Mouse (Mus musculus): Measurements from ENCODE around the gene Nop10. TPM values are rescaled to one million over a fixed set of nuclear protein-coding genes. Genes with fewer than 3 reads are reported as not detected.
A peak's percentile ranks its signal among the peaks of the same experiment; 100 is the strongest.

Nop10 gene
- polyA plus RNA-seq, 1 experiment from 2014 or later: 242 TPM

DNA sequence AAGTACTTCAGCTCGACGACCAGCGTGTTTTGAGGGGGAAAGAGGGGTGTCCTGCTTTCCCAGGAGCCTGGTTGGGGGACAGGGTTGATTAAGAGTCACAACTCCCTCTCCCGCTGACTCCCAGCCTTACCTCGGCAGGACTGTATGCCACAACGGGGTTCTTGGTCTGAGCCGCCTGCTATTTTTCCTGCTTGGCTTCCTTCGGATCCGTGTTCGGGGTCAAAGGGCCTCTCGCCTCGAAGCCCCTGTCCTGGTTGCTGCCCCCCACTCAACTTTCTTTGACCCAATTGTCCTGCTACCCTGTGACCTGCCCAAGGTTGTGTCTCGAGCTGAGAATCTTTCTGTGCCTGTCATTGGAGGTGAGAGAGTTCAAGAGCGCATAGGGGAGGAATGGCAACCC, 19.9 kb upstream of the Nop10 start:
- H3K36me3 ChIP-seq: peaks cover 23% of the 10 kb centered on the region
- H3K9me3 ChIP-seq (replicated peaks): no peaks in the 10 kb centered on the region
- H3K4me2 ChIP-seq: no peak overlapping the region
- H3K9ac ChIP-seq: no peak overlapping the region
- H3K27me3 ChIP-seq: 0 out of 2 replicates have a peak, but pooled peaks cover 3% of the 10 kb centered on the region
- no peak overlapping the region for H3K27ac ChIP-seq
- WGBS: 58% methylated on average over 14 of the region's 14 CpGs
- H3K4me1 ChIP-seq: peaks cover 37% of the 10 kb centered on the region
- ATAC-seq (replicated peaks; ENCODE audit: low FRiP score): no peak
- H3K4me3 ChIP-seq (replicated peaks): no peak overlapping the region

DNA sequence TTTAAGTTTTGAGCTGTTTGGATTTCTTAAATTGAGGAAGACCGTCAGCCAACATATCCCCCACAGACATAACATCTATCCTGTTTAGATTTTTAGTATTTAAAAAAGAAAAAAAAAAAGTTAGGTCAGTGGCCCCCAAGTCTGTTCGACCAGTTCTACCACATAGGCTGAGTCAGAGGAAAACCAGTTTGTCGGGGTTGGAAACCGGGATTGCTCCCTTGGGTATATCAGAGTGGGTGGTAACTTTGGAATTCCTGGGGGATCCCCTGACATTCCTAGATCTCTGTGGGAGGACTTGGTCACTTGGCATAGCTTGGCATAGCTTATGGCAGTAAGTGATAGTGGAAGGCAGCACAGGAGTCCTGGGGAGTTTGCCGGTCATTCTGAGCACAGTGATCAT, 16.4 kb upstream of the Nop10 start:
- peaks cover 24% of the 10 kb centered on the region for H3K4me1 ChIP-seq
- no peak overlapping the region for H3K9ac ChIP-seq
- no peak overlapping the region for H3K4me3 ChIP-seq (replicated peaks)
- no peaks in the 10 kb centered on the region for H3K27me3 ChIP-seq
- 76% methylated on average over 5 of the region's 5 CpGs for WGBS
- H3K36me3 ChIP-seq: peaks cover 23% of the 10 kb centered on the region
- no peaks in the 10 kb centered on the region for H3K9me3 ChIP-seq (replicated peaks)
- H3K4me2 ChIP-seq: no peak overlapping the region
- no peak for ATAC-seq (replicated peaks; ENCODE audit: low FRiP score)
- H3K27ac ChIP-seq: no peak overlapping the region

DNA sequence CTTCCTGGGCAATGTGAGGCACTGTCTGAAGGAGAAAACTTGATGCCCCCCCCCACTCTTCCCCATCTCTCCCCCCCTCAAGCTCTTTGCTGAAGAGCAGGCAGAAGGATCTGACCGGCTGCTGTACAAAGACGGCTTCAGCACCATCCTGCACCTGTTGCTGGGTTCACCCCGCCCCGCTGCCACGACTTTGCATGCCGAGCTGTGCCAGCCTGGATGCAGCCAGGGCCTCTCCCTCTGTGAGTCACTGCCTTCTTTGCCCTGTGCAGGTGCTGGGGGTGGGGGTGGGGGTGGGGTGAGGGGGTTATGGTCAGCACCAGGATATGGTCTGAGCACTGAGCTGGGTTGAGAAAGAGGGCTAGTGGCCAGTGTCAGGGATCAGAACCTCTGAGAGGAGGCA, 15.5 kb upstream of the Nop10 start:
- H3K9me3 ChIP-seq (replicated peaks): no peaks in the 10 kb centered on the region
- H3K4me2 ChIP-seq: no peak overlapping the region
- no peak overlapping the region for H3K9ac ChIP-seq
- peak; percentile 13; the same call in 1 of the 2 replicates for ATAC-seq (replicated peaks; ENCODE audit: low FRiP score)
- H3K27ac ChIP-seq: no peak overlapping the region
- H3K4me1 ChIP-seq: peaks cover 16% of the 10 kb centered on the region; the same call in 1 of the 2 replicates
- H3K36me3 ChIP-seq: peaks cover 23% of the 10 kb centered on the region
- no peaks in the 10 kb centered on the region for H3K27me3 ChIP-seq
- H3K4me3 ChIP-seq (replicated peaks): no peak overlapping the region
- WGBS: 84% methylated on average over 6 of the region's 6 CpGs

DNA sequence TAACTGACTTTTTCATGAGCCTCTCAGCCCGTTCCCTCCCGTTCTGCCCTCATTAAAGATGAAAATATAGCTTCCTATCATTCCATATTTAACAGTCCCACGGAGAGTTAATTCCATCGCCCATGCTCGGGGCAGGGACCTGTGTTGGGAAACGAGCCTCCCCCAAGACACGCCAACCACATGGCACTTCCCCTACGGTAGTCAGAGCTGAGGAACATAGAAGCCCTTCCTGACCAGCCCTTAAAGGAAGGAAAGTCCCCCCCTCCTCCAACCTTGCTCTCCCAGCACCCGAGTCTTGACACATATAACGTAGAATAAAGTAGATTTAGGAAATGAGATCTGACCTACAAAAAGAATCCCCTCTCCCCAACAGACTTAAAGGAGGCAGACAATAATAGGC, 14.4 kb upstream of the Nop10 start:
- no peak overlapping the region for H3K9ac ChIP-seq
- peaks cover 14% of the 10 kb centered on the region; the same call in 1 of the 2 replicates for H3K4me1 ChIP-seq
- ATAC-seq (replicated peaks; ENCODE audit: low FRiP score): no peak
- H3K36me3 ChIP-seq: peaks cover 23% of the 10 kb centered on the region
- no peak overlapping the region for H3K27ac ChIP-seq
- 80% methylated on average over 10 of the region's 10 CpGs for WGBS
- no peak overlapping the region for H3K4me3 ChIP-seq (replicated peaks)
- H3K9me3 ChIP-seq (replicated peaks): no peaks in the 10 kb centered on the region
- no peak overlapping the region for H3K4me2 ChIP-seq
- H3K27me3 ChIP-seq: no peaks in the 10 kb centered on the region

DNA sequence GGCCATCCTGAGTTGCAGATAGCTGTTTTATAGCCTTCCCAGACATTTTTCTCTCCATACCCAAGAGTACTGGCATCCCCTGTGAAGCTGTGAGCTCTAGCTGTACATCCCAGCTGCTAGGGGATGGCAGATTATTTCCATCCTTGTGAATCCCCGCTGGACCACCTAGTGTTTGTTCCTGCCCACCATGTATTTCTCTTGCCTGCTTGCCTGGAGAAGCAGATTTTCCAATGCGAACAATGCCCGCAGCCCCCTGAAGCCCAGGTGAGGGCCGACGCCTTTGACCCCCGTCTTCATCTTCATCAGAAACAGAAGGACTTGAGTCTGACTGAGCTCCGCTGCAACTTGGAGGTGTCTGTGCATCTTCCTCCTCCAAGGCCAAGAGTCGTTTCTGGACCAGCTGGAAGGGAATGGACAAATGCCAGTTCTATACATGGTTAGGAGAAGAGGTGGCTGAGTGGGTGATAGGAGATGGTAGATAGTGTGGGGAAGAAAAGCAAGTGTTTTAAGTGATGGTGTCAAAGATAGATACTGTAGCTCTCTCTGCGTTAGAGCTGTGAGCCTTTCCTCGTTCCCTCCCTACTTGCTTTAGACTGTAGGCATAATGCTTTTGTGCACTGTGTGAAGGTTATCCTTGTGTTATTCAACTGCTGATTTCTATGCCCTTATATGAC, 11.8 kb upstream of the Nop10 start:
- no peaks in the 10 kb centered on the region for H3K27me3 ChIP-seq
- 0 out of 2 replicates have a peak, but pooled peaks cover 12% of the 10 kb centered on the region for H3K36me3 ChIP-seq
- no peaks in the 10 kb centered on the region for H3K9me3 ChIP-seq (replicated peaks)
- no peak overlapping the region for H3K27ac ChIP-seq
- ATAC-seq (replicated peaks; ENCODE audit: low FRiP score): no peak
- 91% methylated on average over 10 of the region's 10 CpGs for WGBS
- no peak overlapping the region for H3K9ac ChIP-seq
- H3K4me2 ChIP-seq: no peak overlapping the region
- peaks cover 3% of the 10 kb centered on the region; the same call in 1 of the 2 replicates for H3K4me1 ChIP-seq
- H3K4me3 ChIP-seq (replicated peaks): no peak overlapping the region

GRCm38 (mm10) chr2:112254675-112255515, 6.8 kb upstream of the Nop10 start:
- Histone ChIP-seq H3K9ac (no peak overlapping the region), H3K27ac (no peak overlapping the region), H3K4me1 (no peaks in the 10 kb centered on the region), H3K36me3 (no peaks in the 10 kb centered on the region), H3K27me3 (no peaks in the 10 kb centered on the region), H3K4me3 (replicated peaks) (no peak overlapping the region), H3K9me3 (replicated peaks) (no peaks in the 10 kb centered on the region), H3K4me2 (no peak overlapping the region)
- no peak for ATAC-seq (replicated peaks; ENCODE audit: low FRiP score)
- WGBS: 65% methylated on average over 7 of the region's 7 CpGs

- no peaks in the 10 kb centered on the region for H3K36me3 ChIP-seq
- H3K9ac ChIP-seq: no peak within 1 kb of the TSS
- no peak within 1 kb of the TSS for H3K27ac ChIP-seq
- no peaks in the 10 kb centered on the region for H3K9me3 ChIP-seq (replicated peaks)
- H3K4me3 ChIP-seq (replicated peaks): no peak within 1 kb of the TSS
- H3K27me3 ChIP-seq: no peaks in the 10 kb centered on the region
- peaks cover 11% of the 10 kb centered on the region for H3K4me1 ChIP-seq
- ATAC-seq (replicated peaks; ENCODE audit: low FRiP score): no peak
- no peak within 1 kb of the TSS for H3K4me2 ChIP-seq
- 74% methylated on average over 10 of the region's 10 CpGs for WGBS
Observed at GRCm38 (mm10) chr2:112259241-112259962, 2.3 kb upstream of the Nop10 start, which contains the start of gene Nutm1. TSS of gene Nutm1 (minus strand) at chr2:112259291.

DNA sequence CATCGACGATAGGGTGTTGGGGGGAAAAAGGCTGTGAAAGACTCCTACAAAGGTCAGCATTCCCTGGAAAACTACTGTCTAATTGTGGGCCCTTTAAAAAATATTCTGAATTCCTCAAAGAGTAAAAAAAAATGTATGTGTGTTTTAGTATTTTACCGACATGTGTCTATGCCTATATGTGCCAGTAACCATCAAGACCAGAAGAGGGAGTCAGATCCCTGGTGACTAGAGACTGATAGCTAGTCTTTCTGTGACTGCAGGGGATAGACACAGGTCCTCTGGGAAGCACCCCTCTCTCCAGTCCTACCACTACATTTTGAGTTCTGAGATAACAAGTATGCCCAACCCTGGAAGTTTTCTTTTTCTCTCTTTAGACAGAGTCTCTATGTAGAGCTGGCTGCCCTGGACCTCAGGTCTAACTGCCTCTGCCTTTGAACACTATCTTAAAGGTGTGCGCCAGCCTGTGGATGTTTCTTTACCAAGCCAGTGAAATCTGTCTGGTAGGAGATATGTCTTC, 1.1 kb downstream of the Nop10 start:
- no peaks in the 10 kb centered on the region for H3K27me3 ChIP-seq
- H3K4me3 ChIP-seq (replicated peaks): peak overlapping the region; percentile 76
- H3K36me3 ChIP-seq: no peaks in the 10 kb centered on the region
- H3K4me2 ChIP-seq: peak overlapping the region; percentile 70
- H3K27ac ChIP-seq: peak overlapping the region; percentile 85; the same call in 1 of the 2 replicates
- WGBS: 30% methylated on average over 4 of the region's 4 CpGs
- ATAC-seq (replicated peaks; ENCODE audit: low FRiP score): no peak
- peaks cover 26% of the 10 kb centered on the region for H3K4me1 ChIP-seq
- peak overlapping the region; percentile 70 for H3K9ac ChIP-seq
- H3K9me3 ChIP-seq (replicated peaks): no peaks in the 10 kb centered on the region

DNA sequence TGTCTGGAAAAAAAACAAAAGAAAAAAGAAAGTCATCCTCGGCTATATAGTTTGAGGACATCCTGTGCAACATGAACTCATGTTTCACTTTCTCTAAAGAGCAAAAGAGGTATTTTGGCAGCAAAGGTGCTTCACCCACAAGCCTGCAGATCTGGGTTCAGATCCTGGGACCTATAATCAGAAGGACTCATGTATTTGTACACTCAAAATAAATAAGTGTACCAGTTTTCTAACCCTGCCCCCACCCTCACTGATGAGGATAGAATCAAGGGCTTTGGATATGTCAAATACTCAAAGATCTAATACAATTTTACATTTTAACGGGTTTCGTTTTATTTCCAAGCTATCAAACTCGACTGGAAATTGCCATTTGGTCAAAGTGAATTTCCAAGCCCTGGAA, 2.6 kb downstream of the Nop10 start:
- no peak for ATAC-seq (replicated peaks; ENCODE audit: low FRiP score)
- no peaks in the 10 kb centered on the region for H3K36me3 ChIP-seq

DNA sequence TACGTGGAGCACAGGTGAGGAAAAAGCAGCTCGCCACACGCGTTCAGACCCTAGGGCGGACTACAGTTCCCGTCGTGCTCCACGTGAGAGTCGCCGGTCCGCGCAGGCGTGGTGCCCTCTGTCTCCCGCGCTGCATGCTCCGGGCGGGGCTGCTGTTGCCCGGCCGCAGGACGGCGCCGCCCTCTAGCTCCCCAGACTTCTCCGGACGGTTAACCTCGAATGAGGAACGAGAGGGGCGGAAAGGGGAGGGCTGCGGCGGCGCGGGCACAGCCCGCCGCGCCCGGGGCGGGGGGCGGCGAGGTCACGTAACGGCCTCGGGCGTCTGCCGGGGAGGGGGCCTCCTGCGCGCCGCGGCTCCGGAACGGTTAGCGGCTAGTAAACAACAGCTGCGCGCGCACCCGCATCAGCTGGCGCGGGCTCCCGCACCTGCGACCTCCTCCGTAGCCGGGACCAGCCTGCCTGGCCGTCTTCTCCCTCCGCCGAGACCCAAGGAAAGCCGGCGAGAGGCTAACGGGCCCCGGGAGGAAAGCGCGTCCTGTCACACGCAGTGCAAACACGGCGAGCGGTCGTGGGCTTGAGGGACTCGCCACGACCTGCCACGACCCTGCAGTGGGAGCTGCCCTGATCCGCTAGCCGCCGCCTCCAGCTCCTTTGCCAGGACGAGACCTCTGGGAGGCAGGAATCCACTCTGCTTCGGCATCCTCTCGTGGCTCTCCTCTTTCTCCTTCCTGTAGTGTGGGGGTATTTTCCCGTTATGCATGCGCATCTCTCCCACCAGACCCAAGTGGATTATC, 3.9 kb downstream of the Nop10 start, which contains the start of gene Slc12a6:
Gene Slc12a6, plus strand, starts transcription at position 378 of the 794 bp plus-strand sequence.
- ATAC-seq (replicated peaks; ENCODE audit: low FRiP score): peak; percentile 96
- H3K9ac ChIP-seq: peak within 1 kb of the TSS; percentile 65
- H3K4me1 ChIP-seq: peaks cover 31% of the 10 kb centered on the region
- H3K36me3 ChIP-seq: no peaks in the 10 kb centered on the region
- peak within 1 kb of the TSS; percentile 89 for H3K4me3 ChIP-seq (replicated peaks)
- WGBS: under 1% methylated on average over 84 of the region's 85 CpGs
- no peaks in the 10 kb centered on the region for H3K9me3 ChIP-seq (replicated peaks)
- no peaks in the 10 kb centered on the region for H3K27me3 ChIP-seq
- H3K4me2 ChIP-seq: peak within 1 kb of the TSS; percentile 78
- peak within 1 kb of the TSS; percentile 91 for H3K27ac ChIP-seq

More for the DNA sequence above, 2.6 kb downstream of the Nop10 start:
- Histone ChIP-seq H3K9ac (no peak overlapping the region), H3K4me2 (no peak overlapping the region), H3K27me3 (no peaks in the 10 kb centered on the region), H3K9me3 (replicated peaks) (no peaks in the 10 kb centered on the region), H3K4me3 (replicated peaks) (no peak overlapping the region), H3K27ac (no peak overlapping the region), H3K4me1 (peaks cover 29% of the 10 kb centered on the region)
- WGBS: 76% methylated on average over 4 of the region's 4 CpGs

DNA sequence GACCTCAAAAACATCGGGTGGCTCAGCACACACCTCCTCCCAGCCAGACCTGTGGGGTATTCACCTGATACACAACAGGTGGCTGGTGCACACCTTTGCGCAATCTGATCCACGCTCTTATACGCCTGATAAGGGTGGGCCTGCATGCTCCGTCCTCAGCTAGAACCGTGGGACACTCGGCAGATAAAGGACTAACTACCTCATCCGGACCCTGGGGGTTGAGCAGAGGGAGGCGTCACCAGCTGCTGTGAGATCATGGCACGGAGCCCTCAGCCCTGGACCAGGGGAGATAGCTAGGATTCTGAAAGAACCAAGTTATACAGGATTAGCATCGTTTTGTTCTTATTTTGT, 4.5 kb downstream of the Nop10 start, which contains the start of gene Gm21985:
Gene Gm21985, plus strand, starts transcription at position 73 of the 351 bp plus-strand sequence.
- H3K36me3 ChIP-seq: no peaks in the 10 kb centered on the region
- peak within 1 kb of the TSS; percentile 91 for H3K27ac ChIP-seq
- peak; percentile 31 for ATAC-seq (replicated peaks; ENCODE audit: low FRiP score)
- H3K27me3 ChIP-seq: no peaks in the 10 kb centered on the region
- WGBS: 1% methylated on average over 11 of the region's 11 CpGs
- no peaks in the 10 kb centered on the region for H3K9me3 ChIP-seq (replicated peaks)
- peak within 1 kb of the TSS; percentile 78 for H3K4me2 ChIP-seq
- H3K4me3 ChIP-seq (replicated peaks): peak within 1 kb of the TSS; percentile 89
- peak within 1 kb of the TSS; percentile 65 for H3K9ac ChIP-seq
- H3K4me1 ChIP-seq: peaks cover 31% of the 10 kb centered on the region

All from kidney, embryonic 15.5 days (tissue).